ENCODE assay signal across 7 mouse cellular contexts in genomic region chr4:147794026-147794665, GRCm38 (mm10). TPM values are rescaled to one million over a fixed set of nuclear protein-coding genes. Genes with fewer than 3 reads are reported as not detected.
DNase-seq lines count a peak whose midpoint lies in the region; ATAC-seq lines count a peak whose summit lies in the region.
"Not testable (repeated sequence)": the region's sequence is repeated elsewhere in the genome, so short reads cannot be mapped to it uniquely, and the experiment has no call there.
"Had no signal": no experiment of that assay in that cellular context is flagged by ENCODE, and none has a peak within 500 bp of the region (broad histone marks: within the 10 kb centered on the region; RNA-seq: fewer than 3 reads in every experiment).

No protein-coding gene starts in this region.

- not testable (repeated sequence) for H3K4me2 ChIP-seq in embryonic facial prominence, embryonic 12.5 days (replicated peaks); forebrain, embryonic 12.5 days; heart, embryonic 15.5 days; limb, embryonic 11.5 days (ENCODE audit: low read depth, severe bottlenecking); liver, embryonic 11.5 days

- H3K4me3 ChIP-seq in embryonic facial prominence, embryonic 12.5 days; forebrain, embryonic 12.5 days (replicated peaks); heart, embryonic 15.5 days; limb, embryonic 11.5 days (ENCODE audit: low read depth, low read length); liver, embryonic 11.5 days (ENCODE audit: low read depth, low read length): not testable (repeated sequence)

- not testable (repeated sequence) for H3K4me1 ChIP-seq in embryonic facial prominence, embryonic 12.5 days; forebrain, embryonic 12.5 days; heart, embryonic 15.5 days (replicated peaks); limb, embryonic 11.5 days (ENCODE audit: control insufficient read depth, insufficient read depth, low read length); liver, embryonic 11.5 days (replicated peaks; ENCODE audit: control insufficient read depth, insufficient read depth, low read length)

- H3K9me3 ChIP-seq in embryonic facial prominence, embryonic 12.5 days = peaks cover 13% of the 10 kb centered on the region
- peaks cover 21% of the 10 kb centered on the region for H3K9me3 ChIP-seq in forebrain, embryonic 12.5 days
- H3K9me3 ChIP-seq in heart, embryonic 15.5 days (replicated peaks); limb, embryonic 11.5 days (ENCODE audit: control insufficient read depth, low read length); liver, embryonic 11.5 days (ENCODE audit: control insufficient read depth, low read length): not testable (repeated sequence)

- peak; percentile 63 for DNase-seq in R1 (ENCODE audit: low read depth, low spot score)
- DNase-seq in limb, embryonic 11.5 days (ENCODE audit: low spot score); liver, embryonic 11.5 days (ENCODE audit: low spot score): not testable (repeated sequence)

- H3K9ac ChIP-seq in embryonic facial prominence, embryonic 12.5 days; forebrain, embryonic 12.5 days; heart, embryonic 15.5 days; limb, embryonic 11.5 days (ENCODE audit: low read length); liver, embryonic 11.5 days (ENCODE audit: low read depth, low read length): not testable (repeated sequence)

- peak; percentile 35; the same call in 1 of the 2 replicates for ATAC-seq in embryonic facial prominence, embryonic 12.5 days (ENCODE audit: insufficient number of reproducible peaks, insufficient read depth, low FRiP score, low TSS enrichment)
- 0 out of 2 replicates have a peak, but pooled peaks have one; percentile 39 for ATAC-seq in forebrain, embryonic 12.5 days (ENCODE audit: low FRiP score)
- ATAC-seq in heart, embryonic 15.5 days (replicated peaks; ENCODE audit: insufficient number of reproducible peaks, insufficient read depth, low FRiP score, low read depth) = 0 out of 2 replicates have a peak, but pooled peaks have one; percentile 35
- peak; percentile 26; the same call in 1 of the 2 replicates for ATAC-seq in limb, embryonic 11.5 days (ENCODE audit: insufficient number of reproducible peaks, low FRiP score, low TSS enrichment, low read depth)
- ATAC-seq in liver, embryonic 11.5 days (replicated peaks; ENCODE audit: low FRiP score) = peak; percentile 51; the same call in 1 of the 2 replicates

- H3K27ac ChIP-seq in embryonic facial prominence, embryonic 12.5 days; forebrain, embryonic 12.5 days; heart, embryonic 15.5 days; limb, embryonic 11.5 days (replicated peaks; ENCODE audit: low read depth, low read length); liver, embryonic 11.5 days (ENCODE audit: low read depth, low read length): not testable (repeated sequence)

- not testable (repeated sequence) for H3K27me3 ChIP-seq in embryonic facial prominence, embryonic 12.5 days; forebrain, embryonic 12.5 days; heart, embryonic 15.5 days; limb, embryonic 11.5 days (ENCODE audit: control insufficient read depth, insufficient read depth, low read length); liver, embryonic 11.5 days (replicated peaks; ENCODE audit: control insufficient read depth, insufficient read depth, low read length)

- 94% methylated on average over 3 of the region's 3 CpGs for WGBS in embryonic facial prominence, embryonic 12.5 days
- WGBS in forebrain, embryonic 12.5 days = 94% methylated on average over 3 of the region's 3 CpGs
- WGBS in heart, embryonic 15.5 days = 81% methylated on average over 3 of the region's 3 CpGs
- 92% methylated on average over 1 of the region's 3 CpGs for WGBS in limb, embryonic 11.5 days
- WGBS in liver, embryonic 11.5 days = 96% methylated on average over 1 of the region's 3 CpGs

- not testable (repeated sequence) for H3K36me3 ChIP-seq in embryonic facial prominence, embryonic 12.5 days; forebrain, embryonic 12.5 days (replicated peaks); limb, embryonic 11.5 days (ENCODE audit: control insufficient read depth, insufficient read depth, low read length); liver, embryonic 11.5 days (ENCODE audit: control insufficient read depth, insufficient read depth, low read length)
- H3K36me3 ChIP-seq in heart, embryonic 15.5 days = peaks cover 20% of the 10 kb centered on the region

RNA-seq across cellular contexts. Expression of gene Zfp984, which starts 15.4 kb away (rescaled TPM):
- 5.9 and 8.4 TPM in 2 replicates for polyA plus RNA-seq in embryonic facial prominence, embryonic 12.5 days (2016; fragmentation: Nextera tagmentation; extraction: Ambion mirVana)
- 5.5 and 5.7 TPM in 2 replicates for polyA plus RNA-seq in forebrain, embryonic 12.5 days (2016; fragmentation: Nextera tagmentation; extraction: Ambion mirVana)
- polyA plus RNA-seq in heart, embryonic 15.5 days (2015; fragmentation: Nextera tagmentation; extraction: Ambion mirVana) = 8.4 and 9.0 TPM in 2 replicates
- 9.5 and 9.6 TPM in 2 replicates for polyA plus RNA-seq in limb, embryonic 11.5 days (2014; fragmentation: Nextera tagmentation; extraction: Ambion mirVana)
- polyA plus RNA-seq in liver, embryonic 11.5 days (2014; fragmentation: Nextera tagmentation; extraction: Ambion mirVana) = 15.1 and 15.7 TPM in 2 replicates
- polyA plus RNA-seq: erythroblast, embryonic 14.5 days had no signal

RNA-seq across cellular contexts. Expression of gene Zfp933, which starts 54.0 kb away (rescaled TPM):
- 6.0 and 7.6 TPM in 2 replicates for polyA plus RNA-seq in embryonic facial prominence, embryonic 12.5 days (2016; fragmentation: Nextera tagmentation; extraction: Ambion mirVana)
- 6.1 TPM in 2 replicates for polyA plus RNA-seq in forebrain, embryonic 12.5 days (2016; fragmentation: Nextera tagmentation; extraction: Ambion mirVana)
- polyA plus RNA-seq in heart, embryonic 15.5 days (2015; fragmentation: Nextera tagmentation; extraction: Ambion mirVana) = 3.4 and 4.0 TPM in 2 replicates
- polyA plus RNA-seq in limb, embryonic 11.5 days (2014; fragmentation: Nextera tagmentation; extraction: Ambion mirVana) = 5.2 and 5.3 TPM in 2 replicates
- 2.9 and 3.1 TPM in 2 replicates for polyA plus RNA-seq in liver, embryonic 11.5 days (2014; fragmentation: Nextera tagmentation; extraction: Ambion mirVana)
- polyA plus RNA-seq: erythroblast, embryonic 14.5 days had no signal
